Mouse (Mus musculus) CH12.LX (cell line): ENCODE measurements around the gene Slc22a20.

Source experiments
- CTCF ChIP-seq, 2 experiments: IDR thresholded peaks in 1 of 2; conservative IDR thresholded peaks in 1 of 2; 2 replicates each; pipeline ENCODE4 v1.5.1; 2011 to 2012; ENCODE audit warnings: low read depth in 2 of 2, low read length in 2 of 2, improper control_type of control experiment in 1 of 2, inconsistent platforms in 1 of 2, mild to moderate bottlenecking in 1 of 2, moderate library complexity in 1 of 2
- E2F4 ChIP-seq: IDR thresholded peaks from 2 replicates; pipeline ENCODE4 v1.6.1; 2011; ENCODE audit warnings: low read depth, low read length, improper control_type of control experiment; ENCODE audit not compliant: insufficient replicate concordance
- HCFC1 ChIP-seq: IDR thresholded peaks from 2 replicates; pipeline ENCODE4 v1.6.1; 2012; ENCODE audit warnings: low read depth, mild to moderate bottlenecking, inconsistent platforms, low read length, improper control_type of control experiment
- MAX ChIP-seq: IDR thresholded peaks from 2 replicates; pipeline ENCODE4 v1.6.1; 2011; ENCODE audit warnings: low read length, improper control_type of control experiment
- POLR2A ChIP-seq: IDR thresholded peaks from 2 replicates; pipeline ENCODE4 v1.6.1; 2011; ENCODE audit warnings: low read depth, mild to moderate bottlenecking, improper control_type of control experiment, low read length
- SIN3A ChIP-seq: IDR thresholded peaks from 2 replicates; pipeline ENCODE4 v1.6.1; 2012; ENCODE audit warnings: low read length, improper control_type of control experiment, inconsistent platforms
- TCF12 ChIP-seq: IDR thresholded peaks from 2 replicates; pipeline ENCODE4 v1.6.1; 2014; ENCODE audit warnings: low read depth, mild to moderate bottlenecking, inconsistent platforms, low read length, improper control_type of control experiment

- TF ChIP-seq TCF12 (no peak), POLR2A (no peak), MAX (no peak), CTCF (conservative IDR thresholded peaks at IDR 0.05 in 1 of 2, IDR thresholded peaks at IDR 0.05 in 1 of 2; ENCODE audit: low read depth in 2 of 2, low read length in 2 of 2) (no peak), E2F4 (no peak), HCFC1 (no peak), SIN3A (no peak)
These were observed 44.8 kb upstream of the Slc22a20 start for GRCm38 (mm10) chr19:6030520-6031280.
